Mouse (Mus musculus) cortical plate, adult 2 months (tissue): ENCODE results near the gene Cldn3. TPM values are rescaled to one million over a fixed set of nuclear protein-coding genes. Genes with fewer than 3 reads are reported as not detected.

Experiments
- H3K27ac ChIP-seq: fragments of 200-500 bp; 2 replicates; pipeline ENCODE4 v1.5.1; 2012; ENCODE audit warnings: low read length, control low read depth, inconsistent platforms; ENCODE audit not compliant: insufficient read depth
- H3K4me1 ChIP-seq: fragments of 200-500 bp; 2 replicates; pipeline ENCODE4 v1.6.1; 2011; ENCODE audit warnings: low read length; ENCODE audit not compliant: control insufficient read depth, insufficient read depth
- H3K4me3 ChIP-seq: fragments of 200-500 bp; 2 replicates; pipeline ENCODE4 v1.5.1; 2011; ENCODE audit warnings: mild to moderate bottlenecking, low read length, control low read depth; ENCODE audit not compliant: insufficient read depth
- CTCF ChIP-seq: fragments of 200-500 bp; IDR thresholded peaks from 2 replicates; pipeline ENCODE4 v1.5.1; 2011; ENCODE audit warnings: mild to moderate bottlenecking, control low read depth, low read length; ENCODE audit not compliant: insufficient read depth; ENCODE audit errors: extremely low read depth
- POLR2A ChIP-seq: fragments of 200-500 bp; IDR thresholded peaks from 2 replicates; pipeline ENCODE4 v1.6.1; 2011; ENCODE audit warnings: mild to moderate bottlenecking, low read length, control low read depth; ENCODE audit not compliant: insufficient read depth; ENCODE audit errors: extremely low read depth
- polyA plus RNA-seq: library from polyadenylated mRNA; depleted of rRNA; stranded (reverse); fragments of >200 nt; gene quantifications from 2 replicates; pipeline ENCODE4 v1.2.3, GENCODE M21; 2012; rRNA removed

The Cldn3 gene
- polyA plus RNA-seq, 1 experiment = 0.21 TPM

DNA sequence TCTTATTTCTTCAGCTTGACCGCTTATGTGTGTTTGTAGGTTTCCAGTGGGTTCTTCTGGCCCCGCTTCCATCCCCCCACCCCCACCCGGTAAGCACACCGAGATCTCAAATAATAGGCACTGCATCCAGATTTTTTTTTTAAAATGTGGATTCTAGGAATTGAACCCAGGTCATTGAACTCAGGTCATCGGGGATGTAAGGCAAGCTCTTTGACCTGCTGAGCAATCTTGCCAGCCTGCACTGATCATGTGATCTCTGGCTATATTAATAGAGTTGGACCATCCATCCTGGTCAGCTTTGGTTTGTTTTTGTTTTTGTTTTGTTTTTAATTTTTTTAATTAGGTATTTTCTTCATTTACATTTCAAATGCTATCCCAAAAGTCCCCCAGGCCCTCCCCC lies 46.6 kb downstream of the Cldn3 start:
- peaks cover 12% of the 10 kb centered on the region for H3K4me1 ChIP-seq
- no peak overlapping the region for H3K4me3 ChIP-seq
- TF ChIP-seq POLR2A (no peak), CTCF (no peak)
- no peak overlapping the region for H3K27ac ChIP-seq

DNA sequence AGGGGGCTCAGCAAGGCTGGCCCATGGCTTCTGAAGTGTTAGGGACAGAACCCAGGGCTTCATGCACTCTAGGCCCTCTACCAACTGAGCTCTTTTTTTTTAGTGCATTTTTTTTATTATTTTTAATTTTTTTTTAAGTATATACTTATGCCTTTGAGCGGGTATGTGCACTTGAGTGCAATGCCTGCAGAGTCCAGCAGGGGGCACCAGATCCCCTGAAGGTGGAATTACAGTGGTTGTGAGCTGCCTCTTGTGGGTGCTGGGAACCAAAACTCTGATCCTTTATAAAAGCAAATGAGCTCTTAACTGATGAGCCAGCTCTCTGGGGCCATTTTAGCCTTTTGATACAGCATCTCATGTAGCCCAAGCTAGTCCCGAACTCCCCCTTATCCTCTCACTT lies 48.6 kb downstream of the Cldn3 start:
- TF ChIP-seq CTCF (0 out of 2 replicates have a peak, but pooled peaks have one; percentile 3), POLR2A (no peak)
- no peak overlapping the region for H3K27ac ChIP-seq
- no peak overlapping the region for H3K4me3 ChIP-seq
- H3K4me1 ChIP-seq = peaks cover 10% of the 10 kb centered on the region

DNA sequence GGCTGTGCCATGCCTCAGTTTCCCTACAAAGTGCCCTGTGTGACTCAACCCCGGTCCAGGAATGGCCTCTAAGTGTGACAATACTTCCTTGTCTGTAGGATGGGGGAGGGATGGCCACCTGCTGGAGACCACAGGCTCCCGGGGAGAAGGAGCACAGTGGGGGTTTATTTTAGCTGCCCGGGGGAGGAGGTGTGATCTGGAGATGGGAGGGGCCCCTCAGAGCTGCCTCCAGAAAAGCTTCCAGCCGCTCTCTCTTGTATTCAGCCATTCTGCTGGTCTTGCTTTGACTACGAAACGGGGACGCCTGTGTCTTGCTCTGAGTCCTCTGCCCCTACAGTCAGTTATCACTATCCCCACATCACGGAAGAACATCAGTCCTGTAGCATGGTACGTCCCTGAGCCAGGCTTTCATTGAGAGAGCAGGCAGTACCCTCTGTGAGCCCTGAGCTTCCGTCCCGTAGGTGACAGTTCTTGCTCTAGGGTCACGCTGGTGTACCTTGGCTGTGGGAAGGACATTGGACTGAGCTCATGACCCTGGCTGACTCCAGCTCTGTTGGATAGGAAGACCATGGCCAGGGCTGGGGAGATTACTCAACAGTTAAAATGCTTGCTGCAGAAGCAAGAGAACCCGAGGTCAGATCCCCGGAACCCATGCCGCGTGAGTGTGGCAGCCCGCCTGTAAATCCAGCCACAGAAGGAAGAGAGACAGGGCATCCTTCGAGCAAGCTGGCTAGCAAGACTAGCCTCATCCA lies 49.8 kb downstream of the Cldn3 start:
- Histone ChIP-seq H3K27ac (peak overlapping the region; percentile 89), H3K4me3 (no peak overlapping the region), H3K4me1 (peaks cover 15% of the 10 kb centered on the region)
- no peak for TF ChIP-seq CTCF
- peak; percentile 59 for TF ChIP-seq POLR2A

Other genes with a start within 250 kb of the Cldn3 start
- gene Eln, start 238.9 kb upstream of the Cldn3 start, polyA plus RNA-seq = 11.1 and 11.6 TPM in 2 replicates
- gene Tmem270, start 79.5 kb upstream of the Cldn3 start, polyA plus RNA-seq = not detected in 2 replicates
- gene Cldn13, start 70.7 kb upstream of the Cldn3 start, polyA plus RNA-seq = not detected in 2 replicates
- gene Mettl27, start 53.8 kb upstream of the Cldn3 start, polyA plus RNA-seq = 15.1 TPM in 2 replicates
- gene Cldn4, start 39.3 kb upstream of the Cldn3 start, polyA plus RNA-seq = 0.04 and 0.08 TPM in 2 replicates
- gene Abhd11, start 22.9 kb downstream of the Cldn3 start, polyA plus RNA-seq = 78.3 and 80.1 TPM in 2 replicates
- gene Stx1a, start 37.3 kb downstream of the Cldn3 start, polyA plus RNA-seq = 545 and 568 TPM in 2 replicates
- 58.3 and 58.4 TPM in 2 replicates for gene Dnajc30, start 78.0 kb downstream of the Cldn3 start, polyA plus RNA-seq
- gene Bud23, start 78.7 kb downstream of the Cldn3 start, polyA plus RNA-seq = 66.6 and 82.3 TPM in 2 replicates
- gene Vps37d, start 92.1 kb downstream of the Cldn3 start, polyA plus RNA-seq = 26.6 and 29.4 TPM in 2 replicates
- 4.2 and 5.0 TPM in 2 replicates for gene Mlxipl, start 103.7 kb downstream of the Cldn3 start, polyA plus RNA-seq
- 11.7 and 11.9 TPM in 2 replicates for gene Tbl2, start 163.4 kb downstream of the Cldn3 start, polyA plus RNA-seq
- 43.7 and 45.3 TPM in 2 replicates for gene Bcl7b, start 182.1 kb downstream of the Cldn3 start, polyA plus RNA-seq
- gene Baz1b, start 201.1 kb downstream of the Cldn3 start, polyA plus RNA-seq = 58.4 and 61.7 TPM in 2 replicates